Mouse (Mus musculus) T-helper 2 cell (primary cell): ENCODE results near the gene Mthfd1l.

ENCODE experiments used
- in situ Hi-C: fragments of 300-600 bp; cut with MboI, MseI; formaldehyde crosslinking; loops from one replicate; pipeline ENCODE4 v1.15.1; 2025; ENCODE audit warnings: high pct_unique_total_duplicates

The Mthfd1l gene

GRCm38 (mm10) chr10:3972981-3973588, at the start of gene Mthfd1l:
Gene Mthfd1l, plus strand, starts transcription at chr10:3973118.
- in situ Hi-C loops = loop anchor here (10.0 kb wide), 1 partner anchor 1852 kb away; the partner anchor contains the start of gene Mtrf1l

DNA sequence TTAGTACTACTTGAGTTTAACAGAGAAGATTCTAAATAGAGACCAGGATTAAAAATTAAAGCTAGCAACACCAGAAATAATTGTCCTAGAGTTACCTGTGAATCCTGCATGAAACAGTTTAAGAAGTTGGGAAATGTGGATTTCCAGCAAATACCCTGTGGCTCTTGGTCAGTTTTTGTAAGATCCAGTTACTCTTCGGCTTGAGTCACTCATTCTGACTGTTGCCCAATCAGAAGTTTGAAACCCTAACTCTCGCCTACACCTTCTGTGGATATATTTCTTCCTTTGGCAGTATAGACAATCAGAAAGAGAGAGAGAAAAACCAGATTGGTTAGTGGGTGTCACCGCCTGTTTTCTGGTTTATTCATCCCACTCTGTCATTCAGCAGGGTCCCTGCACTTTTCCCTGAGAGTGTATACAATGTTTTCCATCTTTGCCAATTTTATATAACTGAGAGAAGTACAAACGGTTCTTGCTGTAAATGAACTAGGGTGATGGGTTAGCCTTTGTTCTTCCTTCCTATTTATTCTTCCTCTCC, 44.8 kb upstream of the Mthfd1l start:
- in situ Hi-C loops = no loop called here

DNA sequence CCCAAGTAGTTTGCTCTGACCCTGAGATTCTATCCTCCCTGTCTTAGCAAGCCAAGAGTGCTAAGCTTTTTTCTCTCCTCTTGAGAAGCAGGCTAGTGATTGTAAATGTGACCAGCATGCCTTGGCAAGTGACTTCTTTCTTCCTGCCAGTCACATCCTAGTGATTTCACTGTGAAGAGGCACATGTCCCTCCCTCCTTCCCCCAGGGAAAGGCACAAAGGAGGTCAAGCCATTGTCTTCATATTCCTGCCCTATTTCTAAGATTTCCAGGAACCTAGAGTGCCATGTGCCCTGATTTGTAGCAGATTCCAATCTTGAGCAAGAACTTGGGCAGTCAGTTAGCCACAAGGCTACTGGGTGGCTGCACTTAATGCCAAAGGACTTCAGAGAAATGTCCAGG, 41.1 kb upstream of the Mthfd1l start:
- in situ Hi-C loops = no loop called here

DNA sequence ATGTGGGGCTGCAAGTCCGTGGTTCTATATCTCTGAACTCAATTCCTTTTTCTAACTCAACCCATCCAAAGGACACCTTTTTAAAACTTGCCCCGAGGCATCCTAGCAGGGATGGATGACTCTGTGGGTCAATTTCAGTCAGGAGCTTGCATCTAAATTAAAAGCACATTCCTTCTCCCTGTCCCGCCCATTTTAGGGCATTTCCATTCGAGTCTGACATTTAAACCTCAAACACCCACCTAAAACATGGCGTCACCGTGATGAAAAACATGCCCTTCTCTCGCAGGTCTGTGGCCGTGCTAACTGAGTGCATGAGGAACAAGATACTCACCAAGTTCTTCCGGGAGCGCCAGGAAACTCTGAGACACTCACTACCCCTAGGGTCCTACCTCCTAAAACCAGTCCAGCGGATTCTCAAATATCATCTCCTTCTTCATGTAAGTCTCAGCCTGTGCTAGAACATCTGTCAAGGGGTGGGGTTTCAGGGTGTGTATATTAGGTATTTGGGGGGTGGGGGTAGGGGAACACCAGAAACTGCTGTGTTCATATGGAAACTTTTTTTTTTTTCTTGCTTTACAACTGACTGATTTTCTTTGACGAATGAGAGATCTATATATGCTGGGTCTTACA, 39.5 kb upstream of the Mthfd1l start:
- in situ Hi-C loops = no loop called here

DNA sequence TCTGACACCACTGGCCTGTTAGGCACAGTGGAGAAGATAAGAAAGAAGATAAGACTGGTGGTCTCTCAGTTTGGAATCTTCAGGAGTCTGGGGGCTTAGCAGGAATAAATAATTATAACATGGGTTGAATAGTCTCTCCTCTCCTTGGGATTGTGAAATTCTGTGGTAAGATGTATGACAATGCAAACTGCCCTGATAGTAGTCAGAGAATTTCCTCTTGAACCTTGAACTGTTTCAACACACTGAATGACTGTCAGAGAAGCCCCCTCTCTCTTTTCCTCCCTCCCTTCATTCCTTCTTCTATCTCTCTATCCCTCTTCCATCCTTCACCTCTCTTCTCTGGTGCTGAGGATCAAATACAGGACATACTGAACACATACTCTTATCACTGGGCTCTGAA, 36.1 kb upstream of the Mthfd1l start:
- in situ Hi-C loops = no loop called here

GRCm38 (mm10) chr10:3939895-3940595, 32.9 kb upstream of the Mthfd1l start:
- in situ Hi-C loops = loop anchor here (5.0 kb wide), 2 partner anchors 408 to 593 kb away; no protein-coding TSS in a partner anchor

- in situ Hi-C loops = loop anchor here (5.0 kb wide), 2 partner anchors 408 to 593 kb away; no protein-coding TSS in a partner anchor
Observed at GRCm38 (mm10) chr10:3940596-3940975, 32.3 kb upstream of the Mthfd1l start.

GRCm38 (mm10) chr10:3941054-3941757, 31.7 kb upstream of the Mthfd1l start:
- in situ Hi-C loops = loop anchor here (5.0 kb wide), 2 partner anchors 409 to 594 kb away; no protein-coding TSS in a partner anchor

GRCm38 (mm10) chr10:3942289-3942688, 30.6 kb upstream of the Mthfd1l start:
- in situ Hi-C loops = loop anchor here (5.0 kb wide), 2 partner anchors 410 to 595 kb away; no protein-coding TSS in a partner anchor

- in situ Hi-C loops = loop anchor here (5.0 kb wide), 2 partner anchors 411 to 596 kb away; no protein-coding TSS in a partner anchor
Observed at GRCm38 (mm10) chr10:3943492-3944395, 29.2 kb upstream of the Mthfd1l start.

DNA sequence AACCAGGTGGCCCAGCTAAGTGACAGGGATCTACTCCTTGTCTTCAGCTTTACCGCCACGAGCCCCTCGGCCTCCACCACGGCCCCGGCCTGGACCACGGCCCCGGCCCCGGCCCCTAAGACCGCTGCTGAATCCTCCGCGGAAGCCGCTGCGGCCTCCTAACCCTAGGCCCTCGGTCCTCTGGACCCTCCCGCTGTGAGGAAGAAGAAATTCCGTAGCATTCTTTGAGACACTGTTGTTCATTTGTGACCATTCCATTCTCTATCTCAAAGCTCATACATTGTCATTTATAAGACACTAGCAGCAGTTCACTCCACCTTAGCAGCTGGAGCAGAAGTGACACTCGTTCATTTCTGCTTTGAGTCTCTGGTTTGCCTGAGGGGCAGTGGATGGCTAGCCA, 26.0 kb upstream of the Mthfd1l start:
- in situ Hi-C loops = no loop called here

- in situ Hi-C loops = no loop called here
Observed at GRCm38 (mm10) chr10:3947346-3947745, 25.6 kb upstream of the Mthfd1l start.

DNA sequence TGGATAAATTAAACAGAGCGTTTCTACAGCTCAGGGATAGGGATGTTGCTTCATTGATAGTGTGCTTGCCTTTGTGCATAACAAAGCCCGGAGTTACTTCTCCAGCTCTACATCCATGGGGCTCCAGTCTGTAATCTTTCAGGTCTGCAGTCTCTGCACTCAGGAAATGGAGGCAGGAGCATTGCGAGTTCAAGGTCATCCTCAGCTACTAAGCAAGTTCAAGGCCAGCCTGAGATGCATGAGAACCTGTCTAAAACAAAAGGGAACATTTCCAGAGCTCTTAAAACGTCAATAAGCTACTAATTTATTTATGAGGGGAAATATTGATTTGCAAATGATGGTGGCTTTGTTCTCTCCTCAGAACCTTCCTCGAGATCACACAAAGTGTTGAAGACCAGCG, 23.6 kb upstream of the Mthfd1l start:
- in situ Hi-C loops = no loop called here

- in situ Hi-C loops = no loop called here
Observed at GRCm38 (mm10) chr10:3956471-3956870, 16.4 kb upstream of the Mthfd1l start.

GRCm38 (mm10) chr10:3958591-3958990, 14.3 kb upstream of the Mthfd1l start:
- in situ Hi-C loops = no loop called here

DNA sequence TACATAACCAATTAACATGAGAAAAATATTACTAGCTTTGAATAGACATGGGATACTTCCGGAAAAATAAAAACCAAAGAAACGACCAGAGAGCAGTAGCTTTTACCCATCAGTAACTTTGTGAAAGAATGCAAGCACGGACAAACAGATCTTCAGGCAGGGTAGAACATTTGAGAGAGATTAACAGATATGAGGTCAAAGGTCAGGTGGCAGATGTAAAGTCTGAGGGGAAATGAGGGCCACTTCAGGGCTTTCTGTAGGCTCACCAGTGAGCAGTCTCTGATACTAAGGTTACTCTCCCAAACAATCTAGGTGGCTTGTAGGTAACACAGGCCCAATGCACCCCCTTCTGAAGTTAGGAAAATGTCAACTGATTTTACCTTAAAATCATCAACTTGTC, 3.9 kb upstream of the Mthfd1l start:
- in situ Hi-C loops = no loop called here

GRCm38 (mm10) chr10:3972237-3972636, 681 bp upstream of the Mthfd1l start:
- in situ Hi-C loops = loop anchor here (10.0 kb wide), 1 partner anchor 1853 kb away; the partner anchor contains the start of gene Mtrf1l

GRCm38 (mm10) chr10:3973589-3974070, 712 bp downstream of the Mthfd1l start:
- in situ Hi-C loops = loop anchor here (10.0 kb wide), 1 partner anchor 1851 kb away; the partner anchor contains the start of gene Mtrf1l

DNA sequence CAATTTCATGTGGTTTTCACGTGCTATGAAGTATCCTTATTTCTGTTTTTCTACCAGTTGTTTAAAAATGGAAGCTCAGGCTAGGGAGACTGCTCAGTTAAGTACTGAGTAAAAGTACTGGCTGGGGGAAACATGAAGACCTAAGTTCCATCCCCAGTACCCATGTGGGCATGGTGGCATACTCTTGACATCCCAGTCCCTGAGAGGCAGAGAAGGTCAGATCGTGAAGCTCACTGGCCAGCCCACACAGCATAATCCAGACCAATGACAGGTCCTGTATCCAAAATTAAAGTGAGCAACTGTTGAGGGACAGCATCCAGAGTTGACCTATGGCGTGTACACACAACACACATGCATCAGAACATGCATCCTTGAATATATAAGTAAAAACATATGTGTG, 1.5 kb downstream of the Mthfd1l start:
- in situ Hi-C loops = loop anchor here (10.0 kb wide), 1 partner anchor 1850 kb away; the partner anchor contains the start of gene Mtrf1l
